Mouse (Mus musculus) ES-Bruce4 (cell line): ENCODE data around the gene Sik3.

Experiments
- EP300 ChIP-seq: IDR thresholded peaks from 2 replicates; pipeline ENCODE4 v1.6.1; 2011; ENCODE audit warnings: low read depth, low read length; ENCODE audit not compliant: insufficient read depth
- POLR2A ChIP-seq: IDR thresholded peaks from one replicate; pipeline ENCODE4 v1.8.1; 2011; ENCODE audit warnings: low read length; ENCODE audit not compliant: insufficient read depth

GRCm38 (mm10) chr9:46099107-46099506, 86.5 kb downstream of the Sik3 start:
- TF ChIP-seq POLR2A (no peak), EP300 (no peak)
